Mouse (Mus musculus) ovary, adult 18-20 months (tissue): ENCODE data around the gene Zfp358.

Experiments
- DNase-seq: peaks from one replicate; pipeline ENCODE4 v3.0.0; 2022; ENCODE audit warnings: low spot score, mixed read lengths

Gene Zfp358

DNA sequence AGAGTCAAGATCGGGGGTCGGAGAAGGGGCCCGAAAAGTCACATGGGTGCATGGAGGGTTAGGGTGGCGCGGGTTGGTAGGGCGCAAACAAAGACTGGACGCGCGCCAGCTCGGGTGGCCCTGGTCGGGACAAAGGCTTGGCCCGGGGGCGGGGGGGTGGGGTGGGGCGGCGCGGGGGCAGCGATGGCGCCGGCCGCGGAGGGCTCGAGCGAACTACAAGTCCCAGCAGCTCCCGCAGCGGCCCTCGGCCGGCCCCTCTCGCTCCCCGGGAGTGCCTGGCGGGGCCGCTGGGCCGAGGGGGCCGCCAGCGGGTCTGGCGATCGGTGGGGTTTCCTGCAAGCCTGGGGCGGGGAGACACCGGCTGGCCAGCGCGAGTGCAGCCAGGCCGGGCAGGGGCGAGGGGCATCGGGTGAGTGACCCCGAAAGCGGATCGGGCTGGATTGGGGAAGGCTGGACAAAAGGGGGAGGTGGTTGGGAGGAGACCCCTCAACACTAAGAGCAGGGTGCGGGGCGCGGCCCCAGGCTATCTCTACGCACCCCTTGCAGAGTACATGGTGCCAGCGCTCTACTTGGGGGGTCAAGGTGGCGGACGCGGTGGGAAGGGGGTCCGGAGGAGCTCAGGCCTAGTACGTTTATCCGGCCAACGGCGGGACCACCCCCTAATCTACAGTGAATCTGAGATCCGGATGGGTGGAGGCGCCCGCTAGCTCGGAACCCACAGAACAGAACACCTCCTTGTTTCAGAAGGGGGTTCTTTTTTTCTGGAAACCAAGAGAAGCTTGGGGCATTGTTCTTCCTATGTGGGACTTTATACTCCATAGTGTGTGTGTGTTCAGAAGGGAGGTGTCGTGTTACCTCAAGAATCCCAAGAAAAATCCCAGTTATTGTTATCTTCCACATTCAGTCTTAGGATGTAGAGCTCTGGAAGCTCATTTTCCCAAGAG, at the start of gene Zfp358:
Gene Zfp358 (plus strand): TSS at position 238 of the 944 bp plus-strand sequence.
- peak; percentile 63 for DNase-seq

DNA sequence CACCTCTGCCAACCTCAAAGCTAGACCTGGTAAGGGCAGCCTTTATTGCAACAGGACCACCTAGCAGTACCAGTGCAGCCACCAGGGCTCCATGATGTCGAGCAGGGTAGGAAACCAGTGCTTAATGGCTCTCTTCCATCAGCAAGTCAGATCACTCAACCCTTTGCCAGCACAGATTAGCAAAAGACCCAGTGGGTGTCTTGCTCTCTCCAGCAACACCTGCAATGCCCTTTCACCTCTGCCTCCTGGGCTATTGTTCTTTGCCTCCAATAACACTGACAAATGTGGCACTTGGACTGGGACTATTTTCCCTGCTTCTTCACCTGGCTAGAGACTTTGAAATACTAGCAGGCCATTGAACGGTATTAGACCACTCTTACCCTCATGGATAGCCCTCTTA, 43.7 kb upstream of the Zfp358 start:
- no peak for DNase-seq

DNA sequence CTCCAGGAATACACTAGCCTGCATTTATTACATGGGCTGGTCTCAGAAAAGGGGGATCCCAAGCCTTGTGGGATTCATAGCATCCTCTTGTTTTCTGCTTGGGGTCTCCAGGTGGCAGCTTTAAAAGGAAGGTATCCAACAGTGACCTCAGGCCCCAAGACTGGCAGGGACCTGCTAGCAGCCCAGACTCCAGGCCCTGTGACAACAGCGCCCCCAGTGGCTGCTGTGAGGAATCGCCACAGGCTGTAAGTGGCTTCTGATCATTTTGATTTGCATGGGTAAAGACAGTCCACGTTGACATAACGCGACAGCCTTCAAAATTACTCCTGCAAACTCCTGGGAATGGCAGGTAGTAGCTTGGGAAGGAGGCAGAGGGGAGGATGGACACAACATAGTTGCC, 42.3 kb upstream of the Zfp358 start:
- DNase-seq, result no peak

DNA sequence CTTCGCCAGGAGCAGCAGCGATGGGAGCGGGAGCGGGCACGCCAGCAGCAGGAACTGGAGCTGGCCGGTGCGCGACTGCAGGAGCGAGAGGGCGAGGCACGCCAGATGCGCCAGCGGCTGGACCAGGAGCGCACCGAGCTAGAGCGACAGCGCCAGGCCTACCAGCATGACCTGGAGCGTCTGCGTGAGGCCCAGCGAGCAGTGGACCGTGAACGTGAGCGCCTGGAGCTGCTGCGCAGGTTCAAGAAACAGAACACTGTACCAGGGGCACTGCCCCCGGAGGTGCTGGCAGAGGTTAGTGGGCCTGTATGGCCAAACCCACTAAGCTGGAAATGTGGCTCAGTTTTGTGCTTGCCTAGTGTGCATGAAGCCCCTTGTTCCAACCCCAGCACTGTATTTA, 40.9 kb upstream of the Zfp358 start:
- DNase-seq, result no peak

DNA sequence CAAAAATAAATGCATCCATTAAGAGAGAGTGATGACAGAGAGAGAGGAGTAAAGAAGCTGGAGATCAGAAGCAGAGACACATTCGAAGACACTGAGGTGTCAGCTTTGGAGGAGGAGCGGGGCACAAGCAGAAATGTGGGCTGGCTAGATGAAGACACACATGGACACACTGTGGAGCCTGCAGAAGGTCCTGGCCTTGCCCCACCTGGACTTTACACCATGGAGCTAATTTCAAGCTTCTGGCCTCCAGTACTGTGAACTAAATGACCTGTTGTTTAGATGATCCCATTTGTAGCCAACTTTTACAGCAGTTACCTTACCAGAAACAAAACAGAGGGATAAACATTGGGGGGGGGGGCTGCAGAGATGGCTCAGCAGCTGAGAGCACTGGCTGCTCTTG, 29.7 kb upstream of the Zfp358 start:
- DNase-seq, result no peak

DNA sequence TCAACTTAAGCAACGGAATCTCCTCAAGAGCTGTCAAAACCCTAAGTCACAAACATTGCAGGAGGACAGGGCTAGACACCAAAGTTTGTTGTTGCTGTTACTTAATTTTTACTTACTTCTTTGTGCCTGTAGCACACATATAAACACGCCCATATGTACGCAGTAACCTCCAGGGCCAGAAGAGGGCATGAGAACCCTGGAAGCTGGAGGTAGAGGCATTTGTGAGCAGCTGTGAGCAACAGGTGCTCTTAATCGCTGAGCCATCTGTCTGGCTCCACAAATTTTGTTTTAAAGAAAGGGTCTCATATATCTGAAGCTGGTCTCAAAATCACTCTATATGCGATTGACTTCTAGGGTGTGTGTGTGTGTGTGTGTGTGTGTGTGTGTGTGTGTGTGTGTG, 28.6 kb upstream of the Zfp358 start:
- no peak for DNase-seq

DNA sequence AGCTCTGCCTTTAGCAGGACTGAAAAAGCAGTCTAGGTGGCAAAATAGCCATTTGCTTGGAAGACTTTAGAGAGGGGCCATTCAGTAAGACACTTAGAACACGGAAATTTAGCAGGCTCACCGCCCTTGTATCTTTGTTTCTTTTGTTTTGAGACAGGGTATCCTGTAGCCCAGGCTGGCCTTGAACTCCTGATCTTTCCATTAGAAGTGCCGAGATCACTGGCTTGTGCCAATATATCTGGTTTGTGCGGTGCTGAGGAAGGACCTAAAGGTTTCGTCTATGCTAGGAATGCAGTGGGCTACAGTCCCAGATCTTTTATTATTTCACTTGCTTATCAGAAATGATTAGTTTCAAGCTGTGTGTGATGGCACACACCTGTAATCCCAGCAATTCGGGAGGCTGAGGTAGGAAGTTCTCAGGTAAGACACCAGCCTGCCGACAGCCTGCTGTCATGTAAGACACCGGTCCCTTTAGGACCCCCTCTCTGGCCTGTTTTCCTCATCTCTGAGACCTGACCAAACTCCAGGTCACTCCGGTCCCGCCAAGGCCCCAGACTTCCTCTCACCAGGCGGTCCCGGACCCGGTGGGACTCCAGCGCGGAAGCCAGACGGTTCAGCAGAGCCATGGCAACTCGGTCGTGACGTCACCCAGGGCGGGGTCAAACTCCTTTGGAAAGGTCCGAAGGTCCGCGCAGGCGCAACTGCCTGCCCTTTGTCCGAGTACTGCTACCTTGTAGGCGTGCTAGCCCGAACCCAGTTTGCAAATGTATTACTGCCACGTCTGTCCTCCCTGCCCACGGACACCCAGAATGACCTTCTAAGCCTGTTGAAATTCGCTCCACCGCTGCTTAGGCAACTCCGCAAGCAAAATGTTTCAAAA, 25.7 kb upstream of the Zfp358 start, which contains the start of gene Pex11g:
Gene Pex11g (minus strand): TSS at position 675 of the 880 bp plus-strand sequence.
- peak; percentile 96 for DNase-seq

DNA sequence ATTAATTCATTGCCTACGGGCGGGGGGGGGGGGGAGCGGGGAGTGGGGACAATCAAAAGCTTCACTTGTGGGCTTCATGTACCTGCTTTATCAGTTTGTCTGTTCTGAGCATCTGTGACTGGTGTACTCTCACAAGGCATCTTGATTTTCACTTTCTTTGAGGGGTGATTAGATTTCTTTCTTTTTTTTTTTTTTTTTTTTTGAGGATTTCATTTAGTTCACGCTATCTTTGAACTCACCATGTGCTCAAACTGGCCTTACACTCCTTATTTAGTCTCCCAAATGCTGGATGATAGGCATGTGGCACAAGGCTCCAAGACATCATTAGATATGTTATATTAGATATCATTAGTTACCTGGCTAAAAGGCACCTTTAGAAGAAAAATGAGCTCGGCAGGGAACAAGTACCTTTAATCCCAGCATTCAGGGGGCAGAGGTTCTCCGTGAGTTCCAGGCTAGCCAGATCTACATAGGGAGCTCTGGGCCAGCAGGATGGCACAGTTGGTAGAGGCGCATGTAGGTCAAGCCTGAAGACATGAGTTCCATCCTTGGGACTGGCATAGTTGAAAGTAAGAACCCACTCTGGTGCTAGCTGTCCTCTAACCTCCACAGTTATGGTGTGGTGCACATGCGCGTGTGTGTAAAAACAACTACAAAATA, 24.9 kb upstream of the Zfp358 start:
- no peak for DNase-seq

- DNase-seq, result no peak
Measured at GRCm38 (mm10) chr8:3468838-3469237, 24.1 kb upstream of the Zfp358 start.

DNA sequence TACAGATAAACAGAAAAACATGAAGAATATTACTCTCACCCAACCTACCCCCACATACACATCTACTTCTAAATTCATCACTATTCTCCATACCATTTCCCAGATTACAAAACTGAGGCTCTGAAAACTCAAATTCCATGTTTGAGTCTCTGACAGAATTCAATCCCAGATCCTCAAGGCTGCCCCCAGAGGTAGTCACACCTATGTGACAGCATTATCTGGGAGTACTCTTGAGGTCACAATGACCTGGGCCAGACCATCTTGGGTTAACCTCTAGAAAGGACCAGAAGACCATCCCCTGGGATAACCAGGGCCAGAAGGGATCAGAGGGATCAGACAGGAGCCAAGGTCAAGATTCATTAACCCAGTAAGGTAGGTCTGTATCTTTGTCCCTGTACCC, 22.4 kb upstream of the Zfp358 start, which contains the start of gene Tex45:
Gene Tex45 (plus strand): TSS at position 301 of the 400 bp plus-strand sequence.
- DNase-seq, result no peak

DNA sequence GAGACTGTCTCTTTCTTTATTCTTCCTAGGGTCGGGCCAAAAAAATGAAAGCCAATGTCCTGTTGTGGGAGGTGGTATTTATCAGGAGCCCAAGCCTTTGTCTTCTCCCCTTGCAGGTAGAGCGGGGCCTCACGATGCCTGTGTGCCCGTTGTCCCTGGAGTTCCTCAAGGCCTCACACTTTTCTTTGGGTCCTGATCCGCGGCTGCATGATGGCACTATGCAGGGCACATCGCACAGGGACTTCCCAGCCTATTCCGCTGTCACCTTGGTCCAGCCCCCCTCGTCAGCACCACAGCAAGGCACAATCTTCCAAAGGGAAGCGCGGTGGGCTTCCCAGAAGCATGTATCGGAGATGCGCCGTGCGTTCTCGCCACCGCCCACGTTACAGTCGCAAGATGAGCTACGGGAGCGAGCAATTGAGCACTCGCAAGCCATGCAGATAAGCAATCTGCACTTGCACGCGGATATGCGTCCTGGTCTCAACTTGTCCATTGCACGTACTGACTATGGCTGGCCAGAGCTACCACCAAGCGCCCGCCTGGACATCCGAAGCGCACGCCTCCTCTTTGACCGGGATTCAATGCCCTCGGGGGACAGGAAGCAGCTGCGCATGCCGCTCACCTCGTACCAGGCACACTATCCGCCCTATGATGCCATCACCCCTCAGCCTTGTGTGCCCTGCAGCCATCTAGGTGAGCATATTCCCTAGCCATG, 17.1 kb upstream of the Zfp358 start:
- DNase-seq, result no peak

- no peak for DNase-seq
Measured at GRCm38 (mm10) chr8:3480221-3480785, 12.6 kb upstream of the Zfp358 start.

DNA sequence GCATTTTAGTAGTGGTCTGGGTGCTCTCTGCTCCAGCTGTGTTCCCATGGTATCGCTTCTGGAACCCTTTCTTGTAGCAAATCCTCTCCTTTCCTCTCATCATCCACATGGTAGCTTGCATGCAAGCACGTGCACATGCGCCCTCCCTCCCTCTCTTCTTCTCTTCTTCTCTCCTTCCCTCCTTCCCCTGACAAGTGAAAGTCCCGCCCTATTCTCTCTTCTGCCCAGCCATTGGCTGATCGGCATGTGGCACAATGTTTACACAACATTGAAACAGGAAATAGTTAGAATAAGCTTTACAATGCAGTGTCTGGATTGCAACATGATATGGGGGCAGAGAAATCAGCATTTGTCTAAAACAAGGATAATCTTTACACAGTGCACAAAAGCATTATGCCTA, 11.3 kb upstream of the Zfp358 start:
- DNase-seq, result no peak

DNA sequence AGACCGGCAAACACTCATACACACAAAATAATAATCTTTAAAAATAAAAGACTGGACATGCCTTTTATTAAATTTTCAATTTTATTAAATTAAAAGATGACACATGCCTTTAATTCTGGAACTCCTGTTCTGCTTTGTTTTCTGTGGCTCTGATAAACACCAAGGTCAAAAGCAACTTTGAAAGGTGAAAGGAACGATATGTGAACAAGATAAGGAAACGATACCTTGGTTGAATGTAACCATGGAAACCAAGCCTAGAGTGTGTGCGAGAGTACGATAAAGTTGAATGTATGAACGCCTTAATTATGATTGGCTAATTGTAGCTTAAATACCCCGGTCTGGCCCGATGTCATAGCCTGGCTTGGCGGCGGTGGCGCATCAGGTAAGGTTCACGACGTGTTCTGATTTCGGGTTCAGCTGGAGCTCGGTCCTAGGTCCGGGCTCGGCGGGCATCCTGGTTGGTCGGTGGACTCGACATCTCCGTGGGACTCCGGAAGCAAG, 10.6 kb upstream of the Zfp358 start:
- DNase-seq, result no peak

DNA sequence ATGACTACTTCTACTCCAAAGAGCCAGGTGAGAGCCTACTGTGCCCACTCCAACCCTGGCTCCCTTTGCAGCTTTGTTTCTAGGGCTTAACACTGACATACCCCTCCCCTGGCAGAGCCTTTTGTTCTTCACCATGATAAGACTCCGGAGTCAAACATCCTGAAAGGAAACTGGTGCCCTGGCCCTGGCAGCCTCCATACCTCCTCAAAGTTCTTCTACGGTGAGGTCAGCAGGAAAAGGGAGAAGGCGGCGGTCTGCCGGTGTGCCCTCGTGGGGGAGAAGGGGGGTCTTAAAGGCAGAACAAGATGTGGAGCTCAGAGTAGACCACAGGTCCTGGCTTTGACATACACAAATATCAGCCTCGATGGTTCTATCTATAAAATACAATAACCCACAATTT, 9.4 kb upstream of the Zfp358 start:
- no peak for DNase-seq

- no peak for DNase-seq
Measured at GRCm38 (mm10) chr8:3485192-3485591, 7.7 kb upstream of the Zfp358 start.

DNA sequence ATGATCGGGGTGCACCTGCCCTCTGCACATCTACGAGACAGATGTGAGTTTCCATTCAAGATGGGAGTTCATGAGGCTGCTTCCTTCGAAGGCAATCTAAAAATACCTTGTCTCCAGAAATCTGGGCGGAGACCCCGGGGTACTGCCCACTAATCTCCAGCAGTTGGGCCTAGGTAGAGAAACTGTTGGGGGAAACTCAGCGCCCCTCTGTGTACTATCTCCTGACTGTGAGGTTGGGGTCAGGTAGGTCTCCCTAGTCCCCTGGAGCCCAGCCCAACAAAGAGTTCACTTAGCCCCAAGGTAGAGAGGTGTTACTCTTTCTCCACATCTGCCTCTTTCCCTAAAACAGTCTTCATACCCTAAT, 889 bp downstream of the Zfp358 start:
- no peak for DNase-seq

- no peak for DNase-seq
Measured at GRCm38 (mm10) chr8:3495578-3496427, 2.9 kb downstream of the Zfp358 start.

DNA sequence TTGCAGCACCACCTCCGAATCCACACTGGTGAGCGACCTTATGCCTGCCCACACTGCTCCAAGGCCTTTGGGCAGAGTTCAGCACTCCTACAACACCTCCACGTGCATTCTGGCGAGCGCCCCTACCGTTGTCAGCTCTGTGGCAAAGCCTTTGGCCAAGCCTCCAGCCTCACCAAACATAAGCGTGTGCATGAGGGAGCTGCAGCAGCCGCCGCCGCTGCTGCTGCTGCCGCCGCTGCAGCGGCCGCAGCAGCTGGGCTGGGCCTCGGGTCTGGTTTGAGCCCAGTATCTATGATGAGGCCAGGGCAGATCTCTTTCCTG, 3.5 kb downstream of the Zfp358 start:
- DNase-seq, result no peak

DNA sequence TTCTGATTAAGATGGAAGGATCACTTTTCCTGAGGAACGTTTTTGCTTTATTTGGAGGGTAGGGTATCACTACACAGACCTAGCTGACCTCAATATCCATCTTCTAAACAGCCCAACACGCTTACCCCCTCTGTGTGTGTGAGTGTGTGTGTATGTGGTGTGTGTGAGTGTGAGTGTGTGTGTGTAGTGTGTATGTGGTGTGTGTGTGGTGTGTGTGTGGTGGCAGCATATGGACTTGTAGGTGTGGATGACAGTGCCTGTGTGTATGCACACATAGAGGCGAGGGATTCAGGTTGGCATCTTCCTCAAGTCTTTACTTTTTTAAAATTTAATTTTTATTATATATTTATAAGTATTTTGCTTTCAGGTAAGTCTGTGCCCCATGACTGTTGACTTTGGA, 5.6 kb downstream of the Zfp358 start:
- no peak for DNase-seq
